Mouse (Mus musculus) intestine, embryonic 16.5 days (tissue): Measurements from ENCODE around the gene Vps13d. TPM values are rescaled to one million over a fixed set of nuclear protein-coding genes. Genes with fewer than 3 reads are reported as not detected.
A peak's percentile ranks its signal among the peaks of the same experiment; 100 is the strongest.

Source experiments
- ATAC-seq: fragments of 200-750 bp; cut with Nextera tagmentation; 2 replicates; pipeline ENCODE4 v1.8.0; 2017; ENCODE audit warnings: moderate TSS enrichment, moderate library complexity
- H3K27ac ChIP-seq: fragments of 300-500 bp; sonication (generic); 2 replicates; pipeline ENCODE4 v1.5.1; 2014; ENCODE audit warnings: mild to moderate bottlenecking, low read length
- H3K27me3 ChIP-seq: fragments of 300-500 bp; sonication (generic); replicated peaks from 2 replicates; pipeline ENCODE4 v1.6.1; 2014; ENCODE audit warnings: low read length, control low read depth, mixed read lengths; ENCODE audit not compliant: control insufficient read depth, insufficient read depth
- H3K36me3 ChIP-seq: fragments of 300-500 bp; sonication (generic); 2 replicates; pipeline ENCODE4 v1.6.1; 2014; ENCODE audit warnings: low read length, control low read depth; ENCODE audit not compliant: control insufficient read depth, insufficient read depth
- H3K4me1 ChIP-seq: fragments of 300-500 bp; sonication (generic); 2 replicates; pipeline ENCODE4 v1.6.1; 2014; ENCODE audit warnings: low read length, control low read depth, mixed read lengths; ENCODE audit not compliant: control insufficient read depth, insufficient read depth
- H3K4me2 ChIP-seq: fragments of 300-500 bp; sonication (generic); 2 replicates; pipeline ENCODE4 v1.6.1; 2014; ENCODE audit warnings: low read depth, low read length, control low read depth
- H3K4me3 ChIP-seq: fragments of 300-500 bp; sonication (generic); 2 replicates; pipeline ENCODE4 v1.5.1; 2014; ENCODE audit warnings: mild to moderate bottlenecking, low read length
- H3K9ac ChIP-seq: fragments of 300-500 bp; sonication (generic); 2 replicates; pipeline ENCODE4 v1.6.1; 2014; ENCODE audit warnings: low read depth, low read length
- H3K9me3 ChIP-seq: fragments of 300-500 bp; sonication (generic); 2 replicates; pipeline ENCODE4 v1.6.1; 2016; ENCODE audit warnings: low read length, control low read depth; ENCODE audit not compliant: control insufficient read depth
- WGBS: fragments of 180-500 bp; shearing (Covaris S2); extraction: QIAGEN DNeasy Blood & Tissue Kit; methylation state at CpG from one replicate; pipeline ENCODE4 v1.1.7; 2014; 5-methylcytosine and 5-hydroxymethylcytosine counted together
- polyA plus RNA-seq: library from polyadenylated mRNA; unstranded; fragments of >200 nt; fragmentation: Nextera tagmentation; extraction: Ambion mirVana; gene quantifications from 2 replicates; pipeline ENCODE4 v1.2.1, GENCODE M21; 2015

Gene Vps13d
- polyA plus RNA-seq, 1 experiment from 2014 or later = 11.4 TPM

DNA sequence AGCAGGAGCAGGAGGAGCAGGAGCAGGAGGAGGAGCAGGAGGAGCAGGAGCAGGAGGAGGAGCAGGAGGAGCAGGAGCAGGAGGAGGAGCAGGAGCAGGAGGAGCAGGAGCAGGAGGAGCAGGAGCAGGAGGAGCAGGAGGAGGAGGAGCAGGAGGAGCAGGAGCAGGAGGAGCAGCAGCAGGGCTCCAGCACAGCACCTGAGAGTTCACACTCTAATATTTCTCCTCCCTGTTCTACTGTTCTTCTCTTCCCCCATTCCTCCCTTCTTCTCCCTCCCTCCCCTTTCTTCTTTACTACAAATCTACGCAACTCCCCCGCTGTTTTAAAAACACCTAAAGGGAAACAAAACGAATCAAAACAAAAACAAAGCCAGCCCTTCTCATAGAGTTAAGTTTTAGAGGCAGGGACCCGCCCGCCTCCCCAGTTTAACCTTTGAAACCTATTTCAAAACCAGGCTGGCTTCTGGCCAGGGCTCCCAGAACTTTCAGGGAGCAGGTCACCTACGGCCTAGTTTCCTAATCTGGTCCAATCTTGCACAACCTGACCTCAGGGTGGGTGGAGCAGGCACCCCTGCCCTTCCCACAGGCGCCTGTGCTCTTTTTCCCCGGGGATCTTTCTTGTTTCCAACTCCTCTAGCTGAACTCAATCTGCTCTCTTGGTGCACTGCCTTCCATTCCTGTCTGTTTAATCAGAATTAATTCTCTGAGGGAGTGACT is 234.5 kb downstream of the Vps13d start:
- Histone ChIP-seq H3K4me2 (no peak overlapping the region), H3K36me3 (no peaks in the 10 kb centered on the region), H3K4me3 (peak overlapping the region; percentile 16; the same call in 1 of the 2 replicates), H3K4me1 (peaks cover 16% of the 10 kb centered on the region), H3K9ac (peak overlapping the region; percentile 16; the same call in 1 of the 2 replicates), H3K27ac (peak overlapping the region; percentile 82), H3K9me3 (no peaks in the 10 kb centered on the region), H3K27me3 (no peaks in the 10 kb centered on the region)
- WGBS = 46% methylated on average over 8 of the region's 8 CpGs
- peak; percentile 93 for ATAC-seq

DNA sequence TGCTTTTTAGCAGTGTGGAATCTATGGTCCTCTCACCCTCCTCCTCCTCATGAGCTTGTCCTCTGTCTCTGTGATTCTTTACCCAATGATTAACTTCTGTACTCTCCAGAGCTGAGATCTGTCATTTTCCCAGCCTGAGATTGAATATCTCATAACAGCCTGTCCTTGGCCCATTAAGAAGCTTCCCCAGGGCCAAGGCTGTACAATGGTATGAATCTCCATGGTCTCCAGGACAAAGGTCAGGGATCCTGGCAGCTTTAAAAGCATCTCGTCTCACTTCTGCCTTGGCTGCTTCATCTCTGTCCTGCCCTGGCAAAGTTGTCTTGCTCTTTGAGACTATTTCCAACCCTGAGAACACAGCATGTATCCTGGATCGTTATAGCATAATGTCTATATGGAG is 237.1 kb downstream of the Vps13d start:
- H3K27me3 ChIP-seq = no peaks in the 10 kb centered on the region
- H3K4me2 ChIP-seq = no peak overlapping the region
- no peak overlapping the region for H3K4me3 ChIP-seq
- H3K27ac ChIP-seq = peak overlapping the region; percentile 20
- no peaks in the 10 kb centered on the region for H3K9me3 ChIP-seq
- H3K36me3 ChIP-seq = no peaks in the 10 kb centered on the region
- peaks cover 13% of the 10 kb centered on the region for H3K4me1 ChIP-seq
- WGBS = 56% methylated on average over 2 of the region's 2 CpGs
- ATAC-seq = no peak
- H3K9ac ChIP-seq = no peak overlapping the region

DNA sequence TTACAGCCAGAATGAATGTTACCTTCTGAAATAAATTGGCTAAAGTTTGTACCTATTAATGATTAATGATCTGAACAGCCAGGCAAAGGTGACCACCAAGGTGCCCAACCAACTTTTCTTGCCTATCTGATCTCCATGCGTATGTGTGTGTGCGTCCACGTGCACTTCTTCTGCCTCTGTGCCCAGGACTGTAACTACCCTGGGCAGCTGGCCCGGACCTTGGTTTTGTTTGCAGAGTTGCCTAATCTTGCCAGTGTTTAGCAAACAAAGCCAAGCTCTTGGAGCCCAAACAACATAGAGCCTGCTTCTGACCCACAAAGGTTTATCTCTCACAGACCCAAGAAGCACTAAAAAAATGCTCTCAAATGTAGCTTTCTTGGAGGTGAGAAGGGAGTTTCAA is 237.6 kb downstream of the Vps13d start:
- Histone ChIP-seq H3K4me2 (no peak overlapping the region), H3K36me3 (no peaks in the 10 kb centered on the region), H3K9me3 (no peaks in the 10 kb centered on the region), H3K27ac (peak overlapping the region; percentile 20), H3K4me3 (no peak overlapping the region), H3K9ac (no peak overlapping the region), H3K27me3 (no peaks in the 10 kb centered on the region), H3K4me1 (peaks cover 13% of the 10 kb centered on the region)
- 56% methylated on average over 4 of the region's 4 CpGs for WGBS
- peak; percentile 23; the same call in 1 of the 2 replicates for ATAC-seq

DNA sequence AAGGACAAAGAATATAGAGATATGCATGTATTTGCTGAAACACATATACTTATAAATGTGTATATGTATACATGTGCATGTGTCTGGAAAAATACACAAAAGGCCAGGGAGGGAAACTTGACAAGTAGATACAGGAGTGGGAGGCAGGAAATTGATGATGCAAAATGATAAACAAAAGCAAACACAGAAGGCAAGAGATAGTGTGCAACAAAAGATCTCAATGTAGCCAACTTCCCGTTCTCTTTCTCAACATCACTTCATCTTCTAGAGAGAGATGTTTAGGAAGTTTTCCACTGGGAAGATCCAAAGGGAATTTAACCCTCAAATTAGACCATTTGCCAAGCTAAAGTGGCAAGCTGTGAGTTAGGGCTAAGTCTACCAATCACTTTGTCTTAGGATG is 238.5 kb downstream of the Vps13d start:
- no peak for ATAC-seq
- Histone ChIP-seq H3K4me1 (peaks cover 13% of the 10 kb centered on the region), H3K4me3 (no peak overlapping the region), H3K27me3 (no peaks in the 10 kb centered on the region), H3K27ac (no peak overlapping the region), H3K9ac (no peak overlapping the region), H3K4me2 (no peak overlapping the region), H3K36me3 (no peaks in the 10 kb centered on the region), H3K9me3 (no peaks in the 10 kb centered on the region)
- WGBS = 44% methylated on average over 1 of the region's 1 CpGs

DNA sequence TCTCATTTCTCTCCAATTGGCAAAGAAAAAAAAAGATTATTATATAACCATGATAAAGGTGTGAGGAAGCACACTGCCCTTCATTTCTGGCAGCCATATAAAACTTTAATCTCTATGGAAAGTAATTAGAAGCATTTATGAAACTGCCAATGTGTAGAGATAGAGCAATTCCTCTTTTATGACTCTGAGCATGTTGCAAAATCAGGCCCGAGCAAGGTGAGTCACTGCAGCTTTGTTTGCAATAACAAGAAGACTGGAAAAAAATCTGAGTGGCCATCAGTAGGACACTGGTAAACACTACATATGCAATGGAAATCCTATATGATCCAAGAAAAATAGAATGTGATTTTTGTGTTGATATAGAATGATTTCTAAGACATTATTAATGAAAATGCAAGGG is 238.9 kb downstream of the Vps13d start:
- 57% methylated on average over 1 of the region's 1 CpGs for WGBS
- Histone ChIP-seq H3K9me3 (no peaks in the 10 kb centered on the region), H3K9ac (no peak overlapping the region), H3K4me1 (peaks cover 13% of the 10 kb centered on the region), H3K27me3 (no peaks in the 10 kb centered on the region), H3K4me3 (no peak overlapping the region), H3K27ac (no peak overlapping the region), H3K36me3 (no peaks in the 10 kb centered on the region), H3K4me2 (no peak overlapping the region)
- ATAC-seq = peak; percentile 45

DNA sequence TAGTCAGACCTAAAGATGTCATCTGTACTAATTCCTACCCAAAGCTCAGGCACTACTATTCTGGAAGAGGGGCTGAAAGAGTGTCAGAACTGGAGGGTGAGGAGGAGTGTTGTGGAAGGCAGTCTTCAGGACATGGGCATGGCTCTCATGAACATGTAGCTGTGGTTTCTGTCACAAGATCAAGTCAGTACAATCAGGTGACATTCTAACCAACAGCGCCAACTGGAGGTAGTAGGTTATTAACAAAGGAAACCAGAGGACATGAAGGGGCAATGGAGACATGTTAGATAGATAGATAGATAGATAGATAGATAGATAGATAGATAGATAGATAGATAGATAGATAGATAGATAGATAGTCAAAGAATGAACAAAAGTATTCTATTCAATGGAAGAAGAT is 241.4 kb downstream of the Vps13d start:
- Histone ChIP-seq H3K9ac (no peak overlapping the region), H3K4me2 (no peak overlapping the region), H3K36me3 (no peaks in the 10 kb centered on the region), H3K4me3 (no peak overlapping the region), H3K27ac (no peak overlapping the region), H3K27me3 (no peaks in the 10 kb centered on the region), H3K9me3 (no peaks in the 10 kb centered on the region), H3K4me1 (peaks cover 26% of the 10 kb centered on the region)
- WGBS = 92% methylated on average over 1 of the region's 1 CpGs
- no peak for ATAC-seq

DNA sequence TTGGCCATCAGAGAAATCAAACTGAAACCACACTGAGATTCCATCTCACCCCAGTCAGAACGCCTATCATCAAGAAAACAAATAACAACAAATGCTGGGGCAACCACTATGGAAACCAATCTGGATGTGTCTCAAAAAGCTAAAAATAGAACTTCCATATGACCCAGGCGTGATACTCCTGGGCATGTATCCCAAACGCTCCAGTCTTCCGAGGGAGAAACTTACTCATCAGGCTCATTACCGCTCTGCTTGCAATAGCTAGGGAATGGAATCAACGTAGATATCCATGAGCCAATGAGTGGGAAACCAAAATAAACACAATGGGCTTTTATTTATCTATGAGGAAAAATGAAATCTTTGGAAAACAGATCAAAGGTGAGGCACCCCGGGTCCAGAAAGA is 242.9 kb downstream of the Vps13d start:
- Histone ChIP-seq H3K4me2 (no peak overlapping the region), H3K36me3 (no peaks in the 10 kb centered on the region), H3K9me3 (no peaks in the 10 kb centered on the region), H3K4me3 (no peak overlapping the region), H3K27me3 (no peaks in the 10 kb centered on the region), H3K4me1 (peaks cover 26% of the 10 kb centered on the region), H3K9ac (no peak overlapping the region), H3K27ac (no peak overlapping the region)
- no peak for ATAC-seq
- 79% methylated on average over 7 of the region's 7 CpGs for WGBS

DNA sequence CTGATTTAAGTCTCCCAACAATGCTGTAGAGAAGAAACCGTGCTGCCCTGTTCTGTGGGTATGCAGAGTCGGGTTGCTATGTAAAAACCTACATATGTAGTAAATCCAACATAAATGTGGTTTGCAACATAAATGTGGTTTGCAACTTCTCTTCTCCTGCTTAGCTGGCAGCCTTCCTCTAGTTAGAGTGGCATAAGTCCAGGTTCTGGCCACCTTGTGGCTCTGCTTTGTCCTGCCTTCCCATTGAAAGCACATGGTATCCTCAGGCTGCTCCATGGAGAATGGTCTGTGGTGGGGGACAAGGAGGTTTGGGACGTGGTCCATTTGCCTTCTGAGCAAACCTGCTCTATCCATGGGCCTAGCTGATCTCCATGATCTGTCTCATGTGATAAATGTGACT is 243.9 kb downstream of the Vps13d start:
- H3K4me3 ChIP-seq = no peak overlapping the region
- H3K9me3 ChIP-seq = no peaks in the 10 kb centered on the region
- no peak overlapping the region for H3K9ac ChIP-seq
- H3K36me3 ChIP-seq = no peaks in the 10 kb centered on the region
- H3K4me2 ChIP-seq = no peak overlapping the region
- peaks cover 26% of the 10 kb centered on the region for H3K4me1 ChIP-seq
- ATAC-seq = no peak
- WGBS = 91% methylated on average over 3 of the region's 3 CpGs
- H3K27me3 ChIP-seq = no peaks in the 10 kb centered on the region
- H3K27ac ChIP-seq = no peak overlapping the region

DNA sequence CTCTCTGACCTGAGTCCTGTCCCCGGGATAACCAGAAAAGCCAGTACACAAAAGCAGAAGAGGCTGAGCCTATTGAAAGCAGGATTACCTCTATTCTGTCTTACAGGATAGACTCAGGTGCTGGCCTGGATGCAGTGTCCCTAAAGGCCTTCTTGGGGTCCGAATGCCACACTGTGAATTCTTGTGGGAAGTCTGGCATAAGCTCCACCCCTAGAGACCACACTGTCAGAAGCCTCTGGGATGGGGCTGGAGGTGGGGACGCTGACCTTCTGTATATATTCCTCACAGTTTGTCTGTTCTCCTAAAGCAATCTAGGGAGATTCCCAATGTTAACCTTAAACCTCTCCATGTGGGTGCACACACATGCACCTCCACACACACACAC is 244.5 kb downstream of the Vps13d start:
- Histone ChIP-seq H3K27ac (0 out of 2 replicates have a peak overlapping the region, but pooled peaks have one; percentile 25), H3K4me2 (no peak overlapping the region), H3K36me3 (no peaks in the 10 kb centered on the region), H3K9me3 (no peaks in the 10 kb centered on the region), H3K27me3 (no peaks in the 10 kb centered on the region), H3K4me3 (no peak overlapping the region), H3K4me1 (peaks cover 26% of the 10 kb centered on the region), H3K9ac (no peak overlapping the region)
- ATAC-seq = no peak
- WGBS = 57% methylated on average over 3 of the region's 3 CpGs
